Mouse (Mus musculus): ENCODE results near the gene Rpl19. TPM values are rescaled to one million over a fixed set of nuclear protein-coding genes. Genes with fewer than 3 reads are reported as not detected.

Gene Rpl19
- polyA plus RNA-seq, 1 experiment from 2014 or later = 1,510 TPM

- peak; percentile 93 for DNase-seq (ENCODE audit: low spot score)
Observed at GRCm38 (mm10) chr11:97998898-97999608, 27.5 kb upstream of the Rpl19 start.

GRCm38 (mm10) chr11:97999748-98000147 is 26.8 kb upstream of the Rpl19 start:
- DNase-seq (ENCODE audit: low spot score) = no peak

- DNase-seq (ENCODE audit: low spot score) = peak; percentile 97
Observed at GRCm38 (mm10) chr11:98000378-98001140, 26.0 kb upstream of the Rpl19 start.

GRCm38 (mm10) chr11:98001351-98001824 is 25.1 kb upstream of the Rpl19 start:
- DNase-seq (ENCODE audit: low spot score) = peak; percentile 88

GRCm38 (mm10) chr11:98001986-98002385 is 24.5 kb upstream of the Rpl19 start:
- peak; percentile 57 for DNase-seq (ENCODE audit: low spot score)

GRCm38 (mm10) chr11:98002627-98003026 is 23.9 kb upstream of the Rpl19 start:
- peak; percentile 93 for DNase-seq (ENCODE audit: low spot score)

- peak; percentile 76 for DNase-seq (ENCODE audit: low spot score)
Observed at GRCm38 (mm10) chr11:98003171-98003671, 23.3 kb upstream of the Rpl19 start.

- no peak for DNase-seq (ENCODE audit: low spot score)
Observed at GRCm38 (mm10) chr11:98004161-98004560, 22.3 kb upstream of the Rpl19 start.

- DNase-seq (ENCODE audit: low spot score) = peak; percentile 59
Observed at GRCm38 (mm10) chr11:98005076-98005475, 21.4 kb upstream of the Rpl19 start.

- DNase-seq (ENCODE audit: low spot score) = no peak
Observed at GRCm38 (mm10) chr11:98005686-98006085, 20.8 kb upstream of the Rpl19 start.

GRCm38 (mm10) chr11:98008087-98008486 is 18.4 kb upstream of the Rpl19 start:
- DNase-seq (ENCODE audit: low spot score) = peak; percentile 49

- DNase-seq (ENCODE audit: low spot score) = no peak
Observed at GRCm38 (mm10) chr11:98011716-98012115, 14.8 kb upstream of the Rpl19 start.

GRCm38 (mm10) chr11:98012831-98013230 is 13.7 kb upstream of the Rpl19 start:
- DNase-seq (ENCODE audit: low spot score) = no peak

GRCm38 (mm10) chr11:98016177-98016576 is 10.3 kb upstream of the Rpl19 start:
- no peak for DNase-seq (ENCODE audit: low spot score)

GRCm38 (mm10) chr11:98016824-98017223 is 9.7 kb upstream of the Rpl19 start:
- DNase-seq (ENCODE audit: low spot score) = no peak

- DNase-seq (ENCODE audit: low spot score) = no peak
Observed at GRCm38 (mm10) chr11:98018222-98018621, 8.3 kb upstream of the Rpl19 start.

GRCm38 (mm10) chr11:98018858-98019641 is 7.5 kb upstream of the Rpl19 start:
- peak; percentile 75 for DNase-seq (ENCODE audit: low spot score)

- DNase-seq (ENCODE audit: low spot score) = no peak
Observed at GRCm38 (mm10) chr11:98019883-98020610, 6.5 kb upstream of the Rpl19 start.

- DNase-seq (ENCODE audit: low spot score) = no peak
Observed at GRCm38 (mm10) chr11:98020710-98021109, 5.8 kb upstream of the Rpl19 start.

GRCm38 (mm10) chr11:98021118-98021517 is 5.4 kb upstream of the Rpl19 start:
- no peak for DNase-seq (ENCODE audit: low spot score)

Measured in thymus, postnatal 0 days (tissue).